Mouse (Mus musculus): ENCODE measurements around the gene Olfr312. TPM values are rescaled to one million over a fixed set of nuclear protein-coding genes. Genes with fewer than 3 reads are reported as not detected.

The Olfr312 gene
- polyA plus RNA-seq, 1 experiment from 2014 or later: not detected

GRCm38 (mm10) chr11:58870961-58871360, 41.9 kb downstream of the Olfr312 start:
- 94% methylated on average over 4 of the region's 4 CpGs for WGBS
- H3K4me1 ChIP-seq (replicated peaks): peaks cover 12% of the 10 kb centered on the region
- peaks cover 44% of the 10 kb centered on the region for H3K36me3 ChIP-seq
- H3K9me3 ChIP-seq: no peaks in the 10 kb centered on the region
- no peak overlapping the region for H3K4me3 ChIP-seq
- H3K27me3 ChIP-seq (ENCODE audit: insufficient read depth, poor library complexity, severe bottlenecking): no peaks in the 10 kb centered on the region
- H3K27ac ChIP-seq: no peak overlapping the region
- no peak for DNase-seq (ENCODE audit: low spot score)

GRCm38 (mm10) chr11:58883756-58884155, 54.7 kb downstream of the Olfr312 start:
- Histone ChIP-seq H3K27ac (no peak overlapping the region), H3K4me1 (replicated peaks) (no peaks in the 10 kb centered on the region), H3K27me3 (ENCODE audit: insufficient read depth, poor library complexity, severe bottlenecking) (no peaks in the 10 kb centered on the region), H3K36me3 (peaks cover 55% of the 10 kb centered on the region), H3K4me3 (no peak overlapping the region), H3K9me3 (no peaks in the 10 kb centered on the region)
- no peak for DNase-seq (ENCODE audit: low spot score)
- WGBS: 88% methylated on average over 8 of the region's 8 CpGs

Other genes with a start within 250 kb of the Olfr312 start
- gene Olfr324, start 234.1 kb upstream of the Olfr312 start, polyA plus RNA-seq (2016; fragmentation: Nextera tagmentation; extraction: Ambion mirVana): not detected in 2 replicates
- gene 2210407C18Rik, start 213.2 kb upstream of the Olfr312 start, polyA plus RNA-seq (2016; fragmentation: Nextera tagmentation; extraction: Ambion mirVana): not detected in 2 replicates
- not detected in 2 replicates for gene Olfr323, start 198.7 kb upstream of the Olfr312 start, polyA plus RNA-seq (2016; fragmentation: Nextera tagmentation; extraction: Ambion mirVana)
- 0.54 and 0.60 TPM in 2 replicates for gene Trim58, start 188.8 kb upstream of the Olfr312 start, polyA plus RNA-seq (2016; fragmentation: Nextera tagmentation; extraction: Ambion mirVana)
- not detected in 2 replicates for gene Olfr322, start 170.5 kb upstream of the Olfr312 start, polyA plus RNA-seq (2016; fragmentation: Nextera tagmentation; extraction: Ambion mirVana)
- gene Olfr320, start 148.1 kb upstream of the Olfr312 start, polyA plus RNA-seq (2016; fragmentation: Nextera tagmentation; extraction: Ambion mirVana): not detected in 2 replicates
- not detected in 2 replicates for gene Olfr319, start 130.1 kb upstream of the Olfr312 start, polyA plus RNA-seq (2016; fragmentation: Nextera tagmentation; extraction: Ambion mirVana)
- gene Olfr318, start 105.2 kb upstream of the Olfr312 start, polyA plus RNA-seq (2016; fragmentation: Nextera tagmentation; extraction: Ambion mirVana): not detected in 2 replicates
- gene Olfr317, start 90.0 kb upstream of the Olfr312 start, polyA plus RNA-seq (2016; fragmentation: Nextera tagmentation; extraction: Ambion mirVana): not detected in 2 replicates
- gene Olfr316, start 76.5 kb upstream of the Olfr312 start, polyA plus RNA-seq (2016; fragmentation: Nextera tagmentation; extraction: Ambion mirVana): not detected in 2 replicates
- not detected in 2 replicates for gene Olfr315, start 56.0 kb upstream of the Olfr312 start, polyA plus RNA-seq (2016; fragmentation: Nextera tagmentation; extraction: Ambion mirVana)
- not detected in 2 replicates for gene Olfr314, start 46.3 kb upstream of the Olfr312 start, polyA plus RNA-seq (2016; fragmentation: Nextera tagmentation; extraction: Ambion mirVana)
- gene Fam183b, start 27.3 kb upstream of the Olfr312 start, polyA plus RNA-seq (2016; fragmentation: Nextera tagmentation; extraction: Ambion mirVana): 8.4 and 19.1 TPM in 2 replicates
- not detected in 2 replicates for gene Olfr313, start 14.2 kb upstream of the Olfr312 start, polyA plus RNA-seq (2016; fragmentation: Nextera tagmentation; extraction: Ambion mirVana)
- gene Olfr311, start 10.0 kb downstream of the Olfr312 start, polyA plus RNA-seq (2016; fragmentation: Nextera tagmentation; extraction: Ambion mirVana): not detected in 2 replicates
- 10.0 and 12.0 TPM in 2 replicates for gene Gm12258, start 17.9 kb downstream of the Olfr312 start, polyA plus RNA-seq (2016; fragmentation: Nextera tagmentation; extraction: Ambion mirVana)
- 11.3 and 12.4 TPM in 2 replicates for gene 2810021J22Rik, start 38.0 kb downstream of the Olfr312 start, polyA plus RNA-seq (2016; fragmentation: Nextera tagmentation; extraction: Ambion mirVana)
- gene Zfp39, start 75.0 kb downstream of the Olfr312 start, polyA plus RNA-seq (2016; fragmentation: Nextera tagmentation; extraction: Ambion mirVana): 4.3 and 4.7 TPM in 2 replicates
- gene Btnl10, start 88.7 kb downstream of the Olfr312 start, polyA plus RNA-seq (2016; fragmentation: Nextera tagmentation; extraction: Ambion mirVana): 0.05 TPM in 1 of 2 replicates, not detected in the other
- 297 and 381 TPM in 2 replicates for gene Rnf187, start 109.7 kb downstream of the Olfr312 start, polyA plus RNA-seq (2016; fragmentation: Nextera tagmentation; extraction: Ambion mirVana)
- 39.0 and 115 TPM in 2 replicates for gene Hist3h2ba, start 119.7 kb downstream of the Olfr312 start, polyA plus RNA-seq (2016; fragmentation: Nextera tagmentation; extraction: Ambion mirVana)
- 25.4 and 49.0 TPM in 2 replicates for gene Hist3h2a, start 125.4 kb downstream of the Olfr312 start, polyA plus RNA-seq (2016; fragmentation: Nextera tagmentation; extraction: Ambion mirVana)
- gene Trim17, start 125.4 kb downstream of the Olfr312 start, polyA plus RNA-seq (2016; fragmentation: Nextera tagmentation; extraction: Ambion mirVana): 0.41 and 0.85 TPM in 2 replicates
- gene Trim11, start 148.9 kb downstream of the Olfr312 start, polyA plus RNA-seq (2016; fragmentation: Nextera tagmentation; extraction: Ambion mirVana): 18.8 and 20.2 TPM in 2 replicates

Data from hindbrain, embryonic 10.5 days (tissue).